19 mouse cellular contexts compared by ENCODE assay signal in genomic region chr8:118431731-118432440, GRCm38 (mm10).
"Had no signal": no experiment of that assay in that cellular context is flagged by ENCODE, and none has a peak within 500 bp of the region (broad histone marks: within the 10 kb centered on the region; RNA-seq: fewer than 3 reads in every experiment).

No protein-coding gene starts in this region.

- H3K36me3 ChIP-seq: kidney, embryonic 15.5 days; liver, embryonic 13.5 days; midbrain, embryonic 10.5 days; midbrain, embryonic 13.5 days; neural tube, embryonic 13.5 days; stomach, embryonic 15.5 days had no signal

- H3K27me3 ChIP-seq: kidney, embryonic 15.5 days; liver, embryonic 13.5 days; midbrain, embryonic 13.5 days; neural tube, embryonic 13.5 days; stomach, embryonic 15.5 days had no signal

- DNase-seq: kidney, adult 8-10 months; kidney, postnatal 10 days; kidney, postnatal 36 days; layer of hippocampus, postnatal 36 days; liver, embryonic 13.5 days; lung, adult 2 months; lung, postnatal 14 days; lung, postnatal 4 days; retina, postnatal 1 day; right cerebral cortex, postnatal 25 days; spleen, adult 18-20 months had no signal

- H3K27ac ChIP-seq: kidney, embryonic 15.5 days; left cerebral cortex, adult 2 months; liver, embryonic 13.5 days; midbrain, embryonic 10.5 days; midbrain, embryonic 13.5 days; neural tube, embryonic 13.5 days; stomach, embryonic 15.5 days had no signal

- H3K4me3 ChIP-seq: kidney, embryonic 15.5 days; left cerebral cortex, adult 2 months; liver, embryonic 13.5 days; midbrain, embryonic 10.5 days; midbrain, embryonic 13.5 days; myocyte; neural tube, embryonic 13.5 days; stomach, embryonic 15.5 days had no signal

- ATAC-seq: midbrain, embryonic 13.5 days; midbrain, embryonic 16.5 days had no signal

- H3K4me2 ChIP-seq: kidney, embryonic 15.5 days; liver, embryonic 13.5 days; midbrain, embryonic 13.5 days; neural tube, embryonic 13.5 days; stomach, embryonic 15.5 days had no signal

- H3K9ac ChIP-seq: kidney, embryonic 15.5 days; liver, embryonic 13.5 days; midbrain, embryonic 13.5 days; neural tube, embryonic 13.5 days; stomach, embryonic 15.5 days had no signal

- H3K9me3 ChIP-seq: kidney, embryonic 15.5 days; liver, embryonic 13.5 days; midbrain, embryonic 10.5 days; midbrain, embryonic 13.5 days; neural tube, embryonic 13.5 days; stomach, embryonic 15.5 days had no signal

- H3K4me1 ChIP-seq: kidney, embryonic 15.5 days; liver, embryonic 13.5 days; midbrain, embryonic 10.5 days; stomach, embryonic 15.5 days had no signal
